Mouse (Mus musculus): ENCODE results near the gene Foxred2. TPM values are rescaled to one million over a fixed set of nuclear protein-coding genes. Genes with fewer than 3 reads are reported as not detected.

Gene Foxred2
- total and polyA plus RNA-seq, 3 experiments: 0.39 to 0.96 (median 0.84) TPM

GRCm38 (mm10) chr15:77926921-77927320 is 29.6 kb downstream of the Foxred2 start:
- 86% methylated on average over 5 of the region's 5 CpGs for WGBS
- H3K36me3 ChIP-seq (ENCODE audit: control insufficient read depth, insufficient read depth, low read length): no peaks in the 10 kb centered on the region
- no peak for TF ChIP-seq POLR2A (IDR thresholded peaks at IDR 0.05; ENCODE audit: insufficient read depth, low read depth, low read length)
- TF ChIP-seq CTCF (IDR thresholded peaks at IDR 0.05): no peak
- TF ChIP-seq EP300 (IDR thresholded peaks at IDR 0.05; ENCODE audit: insufficient read depth, low read depth, low read length): no peak

GRCm38 (mm10) chr15:77925195-77925594 is 31.3 kb downstream of the Foxred2 start:
- intact Hi-C loops (cut with DNase I): no loop called here

More at GRCm38 (mm10) chr15:77926921-77927320, 29.6 kb downstream of the Foxred2 start:
- Histone ChIP-seq H3K27me3 (ENCODE audit: control insufficient read depth, insufficient read depth, low read length) (no peaks in the 10 kb centered on the region), H3K4me3 (no peak overlapping the region), H3K27ac (no peak overlapping the region), H3K4me1 (ENCODE audit: control insufficient read depth, insufficient read depth, low read length) (peaks cover 6% of the 10 kb centered on the region), H3K79me2 (replicated peaks; ENCODE audit: control insufficient read depth, insufficient read depth, low read length) (no peaks in the 10 kb centered on the region), H3K9ac (ENCODE audit: low read depth, low read length) (no peak overlapping the region)
- intact Hi-C loops (cut with DNase I): no loop called here
- DNase-seq: no peak

GRCm38 (mm10) chr15:77923267-77924035 is 33.1 kb downstream of the Foxred2 start:
- Histone ChIP-seq H3K36me3 (ENCODE audit: control insufficient read depth, insufficient read depth, low read length) (peaks cover 2% of the 10 kb centered on the region; the same call in 1 of the 2 replicates), H3K27me3 (ENCODE audit: control insufficient read depth, insufficient read depth, low read length) (no peaks in the 10 kb centered on the region), H3K27ac (no peak overlapping the region; the same call in 1 of the 2 replicates), H3K9ac (ENCODE audit: low read depth, low read length) (no peak overlapping the region), H3K4me3 (no peak overlapping the region), H3K79me2 (replicated peaks; ENCODE audit: control insufficient read depth, insufficient read depth, low read length) (no peaks in the 10 kb centered on the region), H3K4me1 (ENCODE audit: control insufficient read depth, insufficient read depth, low read length) (peaks cover 6% of the 10 kb centered on the region)
- WGBS: 65% methylated on average over 9 of the region's 9 CpGs
- DNase-seq: no peak
- intact Hi-C loops (cut with DNase I): no loop called here
- TF ChIP-seq POLR2A (IDR thresholded peaks at IDR 0.05; ENCODE audit: insufficient read depth, low read depth, low read length): no peak
- TF ChIP-seq CTCF (IDR thresholded peaks at IDR 0.05): no peak
- no peak for TF ChIP-seq EP300 (IDR thresholded peaks at IDR 0.05; ENCODE audit: insufficient read depth, low read depth, low read length)

More at GRCm38 (mm10) chr15:77925195-77925594, 31.3 kb downstream of the Foxred2 start:
- Histone ChIP-seq H3K79me2 (replicated peaks; ENCODE audit: control insufficient read depth, insufficient read depth, low read length) (no peaks in the 10 kb centered on the region), H3K9ac (ENCODE audit: low read depth, low read length) (no peak overlapping the region), H3K36me3 (ENCODE audit: control insufficient read depth, insufficient read depth, low read length) (no peaks in the 10 kb centered on the region), H3K4me3 (no peak overlapping the region), H3K27me3 (ENCODE audit: control insufficient read depth, insufficient read depth, low read length) (no peaks in the 10 kb centered on the region), H3K27ac (no peak overlapping the region), H3K4me1 (ENCODE audit: control insufficient read depth, insufficient read depth, low read length) (peaks cover 2% of the 10 kb centered on the region)
- DNase-seq: no peak
- 98% methylated on average over 2 of the region's 2 CpGs for WGBS
- TF ChIP-seq POLR2A (IDR thresholded peaks at IDR 0.05; ENCODE audit: insufficient read depth, low read depth, low read length): no peak
- no peak for TF ChIP-seq CTCF (IDR thresholded peaks at IDR 0.05)
- TF ChIP-seq EP300 (IDR thresholded peaks at IDR 0.05; ENCODE audit: insufficient read depth, low read depth, low read length): no peak

GRCm38 (mm10) chr15:77922710-77923109 is 33.8 kb downstream of the Foxred2 start:
- H3K9ac ChIP-seq (ENCODE audit: low read depth, low read length): no peak overlapping the region
- no peaks in the 10 kb centered on the region for H3K79me2 ChIP-seq (replicated peaks; ENCODE audit: control insufficient read depth, insufficient read depth, low read length)
- peaks cover 2% of the 10 kb centered on the region; the same call in 1 of the 2 replicates for H3K36me3 ChIP-seq (ENCODE audit: control insufficient read depth, insufficient read depth, low read length)
- WGBS: 58% methylated on average over 9 of the region's 9 CpGs
- no peaks in the 10 kb centered on the region for H3K27me3 ChIP-seq (ENCODE audit: control insufficient read depth, insufficient read depth, low read length)
- H3K4me1 ChIP-seq (ENCODE audit: control insufficient read depth, insufficient read depth, low read length): peaks cover 4% of the 10 kb centered on the region
- no peak for DNase-seq
- TF ChIP-seq EP300 (IDR thresholded peaks at IDR 0.05; ENCODE audit: insufficient read depth, low read depth, low read length) (no peak), CTCF (IDR thresholded peaks at IDR 0.05) (no peak), POLR2A (IDR thresholded peaks at IDR 0.05; ENCODE audit: insufficient read depth, low read depth, low read length) (no peak)
- no peak overlapping the region for H3K4me3 ChIP-seq
- intact Hi-C loops (cut with DNase I): no loop called here
- peak overlapping the region; percentile 31; the same call in 1 of the 2 replicates for H3K27ac ChIP-seq

- H3K4me1 ChIP-seq (ENCODE audit: control insufficient read depth, insufficient read depth, low read length): peaks cover 4% of the 10 kb centered on the region
- DNase-seq: no peak
- no peak for TF ChIP-seq CTCF (IDR thresholded peaks at IDR 0.05)
- no peak for TF ChIP-seq POLR2A (IDR thresholded peaks at IDR 0.05; ENCODE audit: insufficient read depth, low read depth, low read length)
- TF ChIP-seq EP300 (IDR thresholded peaks at IDR 0.05; ENCODE audit: insufficient read depth, low read depth, low read length): no peak
- H3K9ac ChIP-seq (ENCODE audit: low read depth, low read length): no peak overlapping the region
- H3K27ac ChIP-seq: no peak overlapping the region
- intact Hi-C loops (cut with DNase I): no loop called here
- H3K4me3 ChIP-seq: no peak overlapping the region
- whole genome bisulfite sequencing: 62% methylated on average over 6 of the region's 6 CpGs
- no peaks in the 10 kb centered on the region for H3K27me3 ChIP-seq (ENCODE audit: control insufficient read depth, insufficient read depth, low read length)
- H3K79me2 ChIP-seq (replicated peaks; ENCODE audit: control insufficient read depth, insufficient read depth, low read length): no peaks in the 10 kb centered on the region
- peaks cover 2% of the 10 kb centered on the region; the same call in 1 of the 2 replicates for H3K36me3 ChIP-seq (ENCODE audit: control insufficient read depth, insufficient read depth, low read length)
Observed at GRCm38 (mm10) chr15:77921636-77922035, 34.9 kb downstream of the Foxred2 start.
